Mouse (Mus musculus) forelimb bud, embryonic 11.5 days (tissue): ENCODE data around the gene Zkscan1.

Source experiments
- DNase-seq: peaks from one replicate; pipeline ENCODE4 v3.0.0-alpha.2; 2012; ENCODE audit warnings: low read depth, low spot score

Gene Zkscan1

GRCm38 (mm10) chr5:138117199-138118015, 32.5 kb downstream of the Zkscan1 start:
- no peak for DNase-seq

- DNase-seq, result no peak
Observed at GRCm38 (mm10) chr5:138118041-138118440, 33.2 kb downstream of the Zkscan1 start.

- no peak for DNase-seq
Observed at GRCm38 (mm10) chr5:138132425-138133064, 47.7 kb downstream of the Zkscan1 start.

GRCm38 (mm10) chr5:138137257-138137656, 52.4 kb downstream of the Zkscan1 start:
- no peak for DNase-seq

- DNase-seq, result peak; percentile 56
Observed at GRCm38 (mm10) chr5:138137935-138138549, 53.2 kb downstream of the Zkscan1 start.

- no peak for DNase-seq
Observed at GRCm38 (mm10) chr5:138138585-138138984, 53.7 kb downstream of the Zkscan1 start.

GRCm38 (mm10) chr5:138154390-138154789, 69.5 kb downstream of the Zkscan1 start:
- DNase-seq, result no peak

- DNase-seq, result peak; percentile 96
Observed at GRCm38 (mm10) chr5:138155443-138155976, 70.6 kb downstream of the Zkscan1 start, which contains the start of gene Zfp113. Gene Zfp113, minus strand, starts transcription at chr5:138155744.
